Comparison of ENCODE assay signal across 8 mouse cellular contexts in genomic region chr11:55461019-55461645, GRCm38 (mm10). TPM values are rescaled to one million over a fixed set of nuclear protein-coding genes. Genes with fewer than 3 reads are reported as not detected.
DNase-seq lines count a peak whose midpoint lies in the region; ATAC-seq lines count a peak whose summit lies in the region.

Atox1 (minus strand) TSS chr11:55461239.

- DNase-seq in R1 (ENCODE audit: low read depth, low spot score), result peak; percentile 99
- DNase-seq in cerebellum, postnatal 25 days, result peak; percentile 91 to 96
- peak; percentile 72 to 87 for DNase-seq in frontal cortex, postnatal 25 days (ENCODE audit: low spot score in 2 of 2)
- DNase-seq in hindbrain, embryonic 14.5 days (ENCODE audit: low spot score), result peak; percentile 94
- peak; percentile 90 to 93 for DNase-seq in layer of hippocampus, postnatal 36 days
- DNase-seq in lung, postnatal 36 days, result peak; percentile 97
- DNase-seq in retina, postnatal 1 day, result peak; percentile 97
- peak; percentile 83 to 93 for DNase-seq in urinary bladder, adult 18-20 months (ENCODE audit: low spot score in 2 of 2)

- H3K9me3 ChIP-seq in hindbrain, embryonic 14.5 days (ENCODE audit: control insufficient read depth, low read length), result no peaks in the 10 kb centered on the region

- H3K4me2 ChIP-seq in hindbrain, embryonic 14.5 days (replicated peaks), result peak within 1 kb of the TSS; percentile 82

- peak within 1 kb of the TSS; percentile 73 for H3K27ac ChIP-seq in hindbrain, embryonic 14.5 days

- H3K36me3 ChIP-seq in hindbrain, embryonic 14.5 days (replicated peaks; ENCODE audit: control insufficient read depth, insufficient read depth), result no peaks in the 10 kb centered on the region

- peaks cover 22% of the 10 kb centered on the region for H3K4me1 ChIP-seq in hindbrain, embryonic 14.5 days (replicated peaks; ENCODE audit: control insufficient read depth, insufficient read depth, low read length)

- H3K4me3 ChIP-seq in hindbrain, embryonic 14.5 days (replicated peaks; ENCODE audit: low read length), result peak within 1 kb of the TSS; percentile 62

- H3K27me3 ChIP-seq in hindbrain, embryonic 14.5 days (ENCODE audit: control insufficient read depth, insufficient read depth, low read length), result no peaks in the 10 kb centered on the region

- peak within 1 kb of the TSS; percentile 61 for H3K9ac ChIP-seq in hindbrain, embryonic 14.5 days

- peak; percentile 98 for ATAC-seq in hindbrain, embryonic 14.5 days (ENCODE audit: low FRiP score)

- under 1% methylated on average over 36 of the region's 36 CpGs for WGBS in hindbrain, embryonic 14.5 days

RNA-seq across cellular contexts. Expression of gene Atox1, which starts in this region (rescaled TPM):
- polyA plus RNA-seq in hindbrain, embryonic 14.5 days (2014; fragmentation: Nextera tagmentation; extraction: Ambion mirVana), result 259 and 340 TPM in 2 replicates
- 10 to 100 TPM; 83.8 to 93.7 TPM for total RNA-seq in layer of hippocampus, postnatal 36 days (2021)

Comparison
In these comparisons a context has a peak if more than half of its experiments do, and no peak if none do; other contexts are left out.
1. Peak in every context shown above with its lines: DNase-seq, ATAC-seq, H3K4me3 ChIP-seq and H3K27ac ChIP-seq.